Mouse (Mus musculus) bone marrow macrophage, adult 2 months (primary cell): ENCODE data around the gene Tsc22d1. TPM values are rescaled to one million over a fixed set of nuclear protein-coding genes. Genes with fewer than 3 reads are reported as not detected.

Experiments
- H3K27ac ChIP-seq: 2 replicates; pipeline ENCODE4 v1.5.1; 2012; ENCODE audit warnings: low read depth, low read length; ENCODE audit not compliant: insufficient read depth
- H3K4me1 ChIP-seq: 2 replicates; pipeline ENCODE4 v1.6.1; 2012; ENCODE audit warnings: low read length; ENCODE audit not compliant: control insufficient read depth, insufficient read depth
- H3K4me3 ChIP-seq: 2 replicates; pipeline ENCODE4 v1.5.1; 2012; ENCODE audit warnings: mild to moderate bottlenecking, low read length, moderate library complexity; ENCODE audit not compliant: insufficient read depth
- CTCF ChIP-seq: IDR thresholded peaks from 2 replicates; pipeline ENCODE4 v1.5.1; 2012; ENCODE audit warnings: low read depth, mild to moderate bottlenecking, low read length, moderate library complexity
- POLR2A ChIP-seq: IDR thresholded peaks from 2 replicates; pipeline ENCODE4 v1.6.1; 2012; ENCODE audit warnings: mild to moderate bottlenecking, low read depth, low read length, borderline replicate concordance
- polyA plus RNA-seq: library from polyadenylated mRNA; stranded (reverse); fragments of >200 nt; gene quantifications from 2 replicates; pipeline ENCODE4 v1.2.4, GENCODE M21; 2012; ENCODE audit not compliant: missing spikeins, insufficient read depth, insufficient read length

The Tsc22d1 gene
- polyA plus RNA-seq, 1 experiment: 32.1 TPM

DNA sequence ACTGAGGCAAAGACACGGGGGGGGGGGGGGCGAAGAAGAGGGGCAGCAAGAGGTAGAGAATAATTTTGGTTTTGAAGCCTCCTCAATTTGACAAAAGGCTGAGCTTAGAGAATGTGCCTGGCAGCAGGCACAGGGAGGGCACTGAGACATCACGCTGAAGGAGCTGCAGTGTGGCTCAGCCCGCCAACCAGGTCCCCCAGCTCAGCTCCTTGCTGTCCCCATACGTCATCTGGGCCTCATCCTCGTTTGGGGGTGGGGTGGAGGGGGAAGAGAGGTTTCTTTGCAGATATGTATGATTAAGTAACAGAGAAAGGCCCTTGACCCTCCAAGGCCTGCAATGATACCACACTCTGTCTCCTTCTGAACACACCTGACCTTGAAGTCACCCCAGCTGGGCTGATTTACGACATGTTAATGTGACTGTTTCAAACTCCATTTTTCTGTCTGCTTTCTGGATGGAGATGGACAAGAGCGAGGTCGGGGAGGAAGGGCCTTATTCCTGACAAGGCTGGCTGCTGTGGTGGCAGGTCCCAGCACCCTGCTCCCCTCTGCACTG lies 113.1 kb downstream of the Tsc22d1 start:
- no peak overlapping the region for H3K27ac ChIP-seq
- no peak overlapping the region for H3K4me3 ChIP-seq
- H3K4me1 ChIP-seq: no peaks in the 10 kb centered on the region
- TF ChIP-seq POLR2A: no peak

DNA sequence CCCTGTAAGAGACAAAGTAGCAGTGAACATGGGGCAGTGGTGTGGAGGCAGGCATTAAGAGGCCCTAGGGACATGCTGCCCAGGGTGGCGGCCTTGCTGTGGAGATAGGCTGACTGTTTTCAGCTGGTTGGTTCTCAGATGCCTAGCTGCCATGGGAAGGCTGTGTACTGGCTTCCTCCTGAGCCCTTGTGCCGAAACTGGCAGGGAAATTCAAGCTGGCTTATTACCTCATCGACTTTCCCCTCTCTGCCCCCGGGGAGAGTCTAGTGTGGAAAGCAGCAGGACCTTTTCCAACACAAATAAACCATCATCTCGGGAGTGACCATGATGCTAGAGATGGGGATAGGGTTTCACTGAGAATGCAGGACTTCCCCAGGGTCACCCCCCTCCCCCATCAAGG lies 113.9 kb downstream of the Tsc22d1 start:
- Histone ChIP-seq H3K27ac (no peak overlapping the region), H3K4me1 (no peaks in the 10 kb centered on the region), H3K4me3 (no peak overlapping the region)
- no peak for TF ChIP-seq CTCF
- no peak for TF ChIP-seq POLR2A

GRCm38 (mm10) chr14:76531027-76531660 lies 116.4 kb downstream of the Tsc22d1 start:
- TF ChIP-seq POLR2A: no peak
- TF ChIP-seq CTCF: no peak

DNA sequence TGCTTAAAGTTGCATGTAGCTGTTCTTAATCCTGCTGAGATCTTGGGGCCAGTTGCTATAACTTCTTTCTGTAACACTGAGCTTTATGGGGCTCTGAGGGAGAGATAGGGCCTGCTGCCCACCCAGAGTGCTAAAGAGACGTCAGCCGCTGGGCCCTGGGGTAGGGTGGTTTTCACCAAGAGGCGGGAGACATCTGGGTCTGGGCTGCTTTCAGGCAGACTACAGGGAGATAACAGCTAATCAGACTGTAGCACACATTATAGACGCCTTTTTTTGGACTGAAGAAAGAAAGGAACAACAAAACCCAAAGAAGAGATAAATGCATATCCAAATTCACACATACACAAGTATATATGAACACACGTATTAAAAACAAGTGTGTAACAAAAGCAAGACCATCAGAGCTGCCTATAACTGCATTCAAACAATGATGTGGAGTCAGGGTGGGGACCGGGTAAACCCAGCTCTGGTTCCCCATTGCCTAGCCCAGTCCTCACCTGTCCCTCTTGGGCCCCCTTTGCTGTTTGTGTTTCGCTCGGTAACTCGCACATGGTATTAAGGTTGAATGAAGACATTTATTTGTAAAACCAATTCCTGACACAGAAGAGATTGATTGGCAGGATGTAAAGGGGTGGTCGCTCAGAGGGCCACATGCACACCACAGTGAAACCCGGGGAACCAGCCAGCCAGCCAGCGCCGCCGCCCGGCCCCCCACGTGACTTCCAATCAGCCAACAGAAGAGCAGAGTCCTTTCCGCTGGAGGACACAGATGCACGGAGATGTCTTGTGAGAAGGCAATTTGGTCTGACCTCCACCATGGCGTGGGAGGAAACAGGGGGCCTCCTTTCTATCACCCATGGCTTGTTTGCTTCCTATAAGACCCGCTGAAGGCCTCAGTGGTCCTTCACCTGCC lies 117.8 kb downstream of the Tsc22d1 start:
- no peaks in the 10 kb centered on the region for H3K4me1 ChIP-seq
- no peak overlapping the region for H3K4me3 ChIP-seq
- no peak for TF ChIP-seq CTCF
- no peak for TF ChIP-seq POLR2A
- no peak overlapping the region for H3K27ac ChIP-seq

More at GRCm38 (mm10) chr14:76531027-76531660, 116.4 kb downstream of the Tsc22d1 start:
- Histone ChIP-seq H3K27ac (no peak overlapping the region), H3K4me1 (no peaks in the 10 kb centered on the region), H3K4me3 (no peak overlapping the region)

- Histone ChIP-seq H3K4me3 (no peak overlapping the region), H3K4me1 (no peaks in the 10 kb centered on the region), H3K27ac (no peak overlapping the region)
- TF ChIP-seq POLR2A (no peak), CTCF (no peak)
Observed at GRCm38 (mm10) chr14:76533170-76533815, 118.5 kb downstream of the Tsc22d1 start.

- H3K27ac ChIP-seq: no peak overlapping the region
- no peak for TF ChIP-seq CTCF
- TF ChIP-seq POLR2A: no peak
- H3K4me1 ChIP-seq: no peaks in the 10 kb centered on the region
- no peak overlapping the region for H3K4me3 ChIP-seq
Observed at GRCm38 (mm10) chr14:76535096-76535495, 120.3 kb downstream of the Tsc22d1 start.

GRCm38 (mm10) chr14:76536921-76537320 lies 122.2 kb downstream of the Tsc22d1 start:
- no peak overlapping the region for H3K4me3 ChIP-seq
- TF ChIP-seq POLR2A: no peak
- no peak for TF ChIP-seq CTCF
- H3K4me1 ChIP-seq: no peaks in the 10 kb centered on the region
- H3K27ac ChIP-seq: no peak overlapping the region

GRCm38 (mm10) chr14:76540005-76540670 lies 125.4 kb downstream of the Tsc22d1 start:
- no peak for TF ChIP-seq POLR2A
- no peak for TF ChIP-seq CTCF
- Histone ChIP-seq H3K4me1 (peaks cover 3% of the 10 kb centered on the region; the same call in 1 of the 2 replicates), H3K4me3 (no peak overlapping the region), H3K27ac (no peak overlapping the region)

- Histone ChIP-seq H3K4me1 (peaks cover 3% of the 10 kb centered on the region; the same call in 1 of the 2 replicates), H3K4me3 (no peak overlapping the region), H3K27ac (no peak overlapping the region)
- no peak for TF ChIP-seq CTCF
- no peak for TF ChIP-seq POLR2A
Observed at GRCm38 (mm10) chr14:76541341-76541740, 126.6 kb downstream of the Tsc22d1 start.
